Mouse (Mus musculus): ENCODE data around the gene Fat4. TPM values are rescaled to one million over a fixed set of nuclear protein-coding genes. Genes with fewer than 3 reads are reported as not detected.
A peak's percentile ranks its signal among the peaks of the same experiment; 100 is the strongest.

Fat4 gene
- polyA plus RNA-seq, 1 experiment from 2014 or later, result 14.6 TPM

GRCm38 (mm10) chr3:38939573-38939972, 52.8 kb downstream of the Fat4 start:
- H3K9me3 ChIP-seq (replicated peaks), result no peaks in the 10 kb centered on the region
- no peaks in the 10 kb centered on the region for H3K27me3 ChIP-seq
- no peak overlapping the region for H3K4me2 ChIP-seq (replicated peaks)
- H3K9ac ChIP-seq, result no peak overlapping the region
- no peak overlapping the region for H3K27ac ChIP-seq
- WGBS, result 10% methylated on average over 3 of the region's 3 CpGs
- ATAC-seq (ENCODE audit: low FRiP score), result no peak
- no peak overlapping the region for H3K4me3 ChIP-seq
- 0 out of 2 replicates have a peak, but pooled peaks cover 8% of the 10 kb centered on the region for H3K36me3 ChIP-seq
- peaks cover 24% of the 10 kb centered on the region for H3K4me1 ChIP-seq

DNA sequence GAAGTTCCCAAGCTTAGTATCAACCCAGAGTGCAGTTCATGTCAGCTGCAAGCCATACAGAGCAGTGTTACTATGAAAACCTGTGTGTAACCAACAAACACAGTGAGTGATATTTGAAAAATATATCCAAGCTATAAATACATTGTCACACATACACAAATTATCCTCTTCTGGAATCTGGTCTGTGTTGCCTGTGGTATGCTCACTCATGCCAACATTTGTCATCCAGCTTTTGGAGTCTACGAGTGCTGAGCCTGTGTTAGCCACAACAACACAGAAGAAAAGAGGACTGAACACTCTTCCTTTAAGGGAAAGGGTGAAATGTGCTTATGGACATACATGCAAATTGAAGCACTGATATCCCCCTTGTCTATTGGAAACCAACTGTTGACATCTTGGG, 53.6 kb downstream of the Fat4 start:
- ATAC-seq (ENCODE audit: low FRiP score), result no peak
- Histone ChIP-seq H3K4me2 (replicated peaks) (no peak overlapping the region), H3K36me3 (0 out of 2 replicates have a peak, but pooled peaks cover 8% of the 10 kb centered on the region), H3K27me3 (no peaks in the 10 kb centered on the region), H3K4me3 (no peak overlapping the region), H3K4me1 (peaks cover 20% of the 10 kb centered on the region), H3K27ac (no peak overlapping the region), H3K9ac (no peak overlapping the region), H3K9me3 (replicated peaks) (no peaks in the 10 kb centered on the region)
- WGBS, result 81% methylated on average over 1 of the region's 1 CpGs

- 67% methylated on average over 1 of the region's 1 CpGs for WGBS
- Histone ChIP-seq H3K36me3 (peaks cover 14% of the 10 kb centered on the region; the same call in 1 of the 2 replicates), H3K27me3 (no peaks in the 10 kb centered on the region), H3K4me3 (no peak overlapping the region), H3K4me2 (replicated peaks) (no peak overlapping the region), H3K9ac (no peak overlapping the region), H3K27ac (no peak overlapping the region), H3K4me1 (peaks cover 11% of the 10 kb centered on the region), H3K9me3 (replicated peaks) (no peaks in the 10 kb centered on the region)
- no peak for ATAC-seq (ENCODE audit: low FRiP score)
These were observed 58.4 kb downstream of the Fat4 start for GRCm38 (mm10) chr3:38945157-38945556.

- Histone ChIP-seq H3K9me3 (replicated peaks) (no peaks in the 10 kb centered on the region), H3K4me3 (no peak overlapping the region), H3K9ac (no peak overlapping the region), H3K4me1 (peaks cover 11% of the 10 kb centered on the region), H3K27ac (no peak overlapping the region), H3K4me2 (replicated peaks) (no peak overlapping the region), H3K36me3 (peaks cover 24% of the 10 kb centered on the region), H3K27me3 (no peaks in the 10 kb centered on the region)
- no peak for ATAC-seq (ENCODE audit: low FRiP score)
- 64% methylated on average over 7 of the region's 7 CpGs for WGBS
These were observed 61.0 kb downstream of the Fat4 start for GRCm38 (mm10) chr3:38947706-38948105.

DNA sequence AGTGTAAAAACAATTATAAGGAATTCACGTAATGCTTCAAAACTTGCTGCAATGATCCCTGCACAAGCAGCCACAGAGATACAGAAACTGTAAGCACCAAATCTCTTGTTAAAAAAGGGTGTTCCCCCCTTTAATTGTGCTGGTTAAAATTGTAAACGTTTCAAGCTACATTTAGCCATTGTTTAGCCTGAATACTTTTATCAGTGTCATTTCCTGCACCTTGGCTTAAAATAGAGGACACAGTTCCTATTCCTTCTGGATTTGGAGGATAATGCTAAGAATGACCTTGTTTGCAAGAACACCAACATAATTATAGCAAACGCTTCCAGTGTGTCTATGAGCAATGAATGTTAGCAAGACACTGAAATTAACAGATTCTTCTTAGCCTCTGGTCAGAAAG, 65.9 kb downstream of the Fat4 start:
- Histone ChIP-seq H3K27ac (no peak overlapping the region), H3K27me3 (no peaks in the 10 kb centered on the region), H3K4me2 (replicated peaks) (no peak overlapping the region), H3K4me1 (no peaks in the 10 kb centered on the region), H3K9ac (no peak overlapping the region), H3K9me3 (replicated peaks) (no peaks in the 10 kb centered on the region), H3K36me3 (peaks cover 35% of the 10 kb centered on the region), H3K4me3 (no peak overlapping the region)
- 78% methylated on average over 3 of the region's 3 CpGs for WGBS
- no peak for ATAC-seq (ENCODE audit: low FRiP score)

DNA sequence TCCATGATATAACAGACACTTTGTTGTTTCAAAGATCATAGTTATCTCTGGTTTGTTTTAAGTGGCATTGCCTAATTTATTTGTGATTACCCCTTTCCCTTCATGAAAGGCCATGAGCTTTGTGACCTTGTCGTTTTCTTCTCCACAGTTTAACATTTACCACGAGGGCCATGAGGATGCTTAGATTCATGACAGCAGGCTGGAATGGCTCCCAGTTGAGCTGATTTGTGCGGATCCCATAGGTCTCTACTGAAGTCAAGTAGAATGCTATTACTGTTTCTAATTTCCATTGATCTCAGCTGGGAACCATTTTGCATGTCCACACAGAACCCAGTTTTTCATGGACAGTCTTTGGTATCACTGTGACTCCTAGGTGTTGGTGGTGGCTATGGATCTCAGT, 67.5 kb downstream of the Fat4 start:
- no peak overlapping the region for H3K27ac ChIP-seq
- 67% methylated on average over 3 of the region's 3 CpGs for WGBS
- no peak overlapping the region for H3K4me2 ChIP-seq (replicated peaks)
- ATAC-seq (ENCODE audit: low FRiP score), result no peak
- no peaks in the 10 kb centered on the region for H3K27me3 ChIP-seq
- peaks cover 41% of the 10 kb centered on the region for H3K36me3 ChIP-seq
- no peaks in the 10 kb centered on the region for H3K4me1 ChIP-seq
- no peak overlapping the region for H3K4me3 ChIP-seq
- H3K9me3 ChIP-seq (replicated peaks), result no peaks in the 10 kb centered on the region
- H3K9ac ChIP-seq, result no peak overlapping the region

- Histone ChIP-seq H3K9me3 (replicated peaks) (no peaks in the 10 kb centered on the region), H3K27me3 (no peaks in the 10 kb centered on the region), H3K36me3 (peaks cover 31% of the 10 kb centered on the region), H3K4me3 (no peak overlapping the region), H3K9ac (no peak overlapping the region), H3K4me2 (replicated peaks) (no peak overlapping the region), H3K27ac (no peak overlapping the region), H3K4me1 (no peaks in the 10 kb centered on the region)
- WGBS, result 84% methylated on average over 9 of the region's 9 CpGs
- no peak for ATAC-seq (ENCODE audit: low FRiP score)
These were observed 69.4 kb downstream of the Fat4 start for GRCm38 (mm10) chr3:38956012-38956648.

DNA sequence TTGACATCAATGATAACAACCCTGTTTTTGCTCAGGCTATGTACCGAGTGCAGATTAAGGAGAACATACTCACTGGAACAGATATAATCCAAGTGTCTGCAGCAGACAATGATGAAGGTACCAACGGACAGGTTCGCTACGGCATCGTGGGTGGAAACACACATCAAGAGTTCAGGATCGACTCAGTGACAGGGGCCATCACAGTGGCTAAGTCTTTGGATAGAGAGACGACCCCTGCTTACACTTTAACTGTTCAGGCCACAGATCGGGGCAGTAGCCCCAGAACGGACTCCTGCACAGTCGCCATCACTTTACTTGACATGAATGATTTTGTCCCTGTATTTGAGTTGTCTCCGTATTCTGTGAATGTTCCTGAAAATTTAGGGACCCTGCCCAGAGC, 70.4 kb downstream of the Fat4 start:
- ATAC-seq (ENCODE audit: low FRiP score), result no peak
- peaks cover 2% of the 10 kb centered on the region for H3K4me1 ChIP-seq
- H3K9ac ChIP-seq, result no peak overlapping the region
- peaks cover 29% of the 10 kb centered on the region for H3K36me3 ChIP-seq
- WGBS, result 94% methylated on average over 11 of the region's 11 CpGs
- H3K27me3 ChIP-seq, result no peaks in the 10 kb centered on the region
- H3K4me3 ChIP-seq, result no peak overlapping the region
- no peaks in the 10 kb centered on the region for H3K9me3 ChIP-seq (replicated peaks)
- H3K4me2 ChIP-seq (replicated peaks), result no peak overlapping the region
- H3K27ac ChIP-seq, result no peak overlapping the region

- Histone ChIP-seq H3K4me2 (replicated peaks) (no peak overlapping the region), H3K9ac (no peak overlapping the region), H3K4me3 (no peak overlapping the region), H3K9me3 (replicated peaks) (no peaks in the 10 kb centered on the region), H3K27ac (peak overlapping the region; percentile 44; the same call in 1 of the 2 replicates), H3K4me1 (peaks cover 2% of the 10 kb centered on the region), H3K27me3 (no peaks in the 10 kb centered on the region), H3K36me3 (peaks cover 12% of the 10 kb centered on the region)
- 68% methylated on average over 6 of the region's 6 CpGs for WGBS
- peak; percentile 38; the same call in 1 of the 2 replicates for ATAC-seq (ENCODE audit: low FRiP score)
These were observed 75.6 kb downstream of the Fat4 start for GRCm38 (mm10) chr3:38962328-38962727.

DNA sequence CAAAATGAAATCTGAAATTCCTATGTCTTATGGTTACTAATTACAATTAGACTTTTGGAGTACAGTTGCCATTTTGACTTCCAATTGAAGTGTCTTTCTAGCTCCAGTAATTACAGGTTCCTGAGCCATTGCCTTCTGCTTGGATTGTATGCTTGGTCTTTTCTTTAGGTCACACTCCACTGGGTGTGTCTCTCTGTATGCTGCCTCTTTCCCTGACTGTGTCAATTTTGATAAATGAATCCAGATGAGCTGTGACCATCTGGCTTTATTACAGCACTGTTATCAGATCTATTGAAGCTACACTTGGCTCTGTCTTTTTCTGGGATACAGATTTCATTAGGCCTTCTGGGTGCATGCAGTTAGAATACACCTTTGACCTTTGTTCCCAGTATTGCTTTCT, 80.7 kb downstream of the Fat4 start:
- H3K27ac ChIP-seq, result no peak overlapping the region
- H3K36me3 ChIP-seq, result peaks cover 20% of the 10 kb centered on the region
- no peaks in the 10 kb centered on the region for H3K9me3 ChIP-seq (replicated peaks)
- no peak overlapping the region for H3K4me3 ChIP-seq
- no peaks in the 10 kb centered on the region for H3K27me3 ChIP-seq
- H3K9ac ChIP-seq, result no peak overlapping the region
- ATAC-seq (ENCODE audit: low FRiP score), result peak; percentile 56
- no peak overlapping the region for H3K4me2 ChIP-seq (replicated peaks)
- no peaks in the 10 kb centered on the region; the same call in 1 of the 2 replicates for H3K4me1 ChIP-seq

GRCm38 (mm10) chr3:38986379-38986778, 99.6 kb downstream of the Fat4 start:
- Histone ChIP-seq H3K36me3 (peaks cover 25% of the 10 kb centered on the region), H3K27me3 (no peaks in the 10 kb centered on the region)
- no peak for ATAC-seq (ENCODE audit: low FRiP score)

GRCm38 (mm10) chr3:38989181-38989580, 102.4 kb downstream of the Fat4 start:
- Histone ChIP-seq H3K9ac (no peak overlapping the region), H3K4me2 (replicated peaks) (no peak overlapping the region), H3K27ac (no peak overlapping the region), H3K4me1 (no peaks in the 10 kb centered on the region), H3K9me3 (replicated peaks) (no peaks in the 10 kb centered on the region), H3K27me3 (no peaks in the 10 kb centered on the region), H3K4me3 (no peak overlapping the region), H3K36me3 (no peaks in the 10 kb centered on the region)
- 77% methylated on average over 3 of the region's 3 CpGs for WGBS
- ATAC-seq (ENCODE audit: low FRiP score), result no peak

More at GRCm38 (mm10) chr3:38986379-38986778, 99.6 kb downstream of the Fat4 start:
- H3K4me3 ChIP-seq, result no peak overlapping the region
- no peak overlapping the region for H3K4me2 ChIP-seq (replicated peaks)
- no peak overlapping the region for H3K27ac ChIP-seq
- H3K4me1 ChIP-seq, result no peaks in the 10 kb centered on the region
- H3K9ac ChIP-seq, result no peak overlapping the region
- no peaks in the 10 kb centered on the region for H3K9me3 ChIP-seq (replicated peaks)

GRCm38 (mm10) chr3:39000011-39000410, 113.3 kb downstream of the Fat4 start:
- H3K27ac ChIP-seq, result no peak overlapping the region
- H3K36me3 ChIP-seq, result peaks cover 44% of the 10 kb centered on the region
- H3K9me3 ChIP-seq (replicated peaks), result no peaks in the 10 kb centered on the region
- no peak overlapping the region for H3K9ac ChIP-seq
- no peak overlapping the region for H3K4me2 ChIP-seq (replicated peaks)
- ATAC-seq (ENCODE audit: low FRiP score), result no peak
- WGBS, result 58% methylated on average over 3 of the region's 3 CpGs
- H3K4me3 ChIP-seq, result no peak overlapping the region
- no peaks in the 10 kb centered on the region for H3K27me3 ChIP-seq
- no peaks in the 10 kb centered on the region for H3K4me1 ChIP-seq
